Mouse (Mus musculus) lung, adult 2 months (tissue): Measurements from ENCODE around the gene Gstm4.

Source experiments
- CTCF ChIP-seq: fragments of 200-500 bp; IDR thresholded peaks from 2 replicates; pipeline ENCODE4 v1.5.1; 2011; ENCODE audit warnings: mild to moderate bottlenecking, low read length, control low read depth; ENCODE audit not compliant: insufficient read depth
- POLR2A ChIP-seq: fragments of 200-500 bp; IDR thresholded peaks from 2 replicates; pipeline ENCODE4 v1.6.1; 2011; ENCODE audit warnings: low read depth, mild to moderate bottlenecking, control low read depth, low read length, borderline replicate concordance; ENCODE audit errors: extremely low read depth

DNA sequence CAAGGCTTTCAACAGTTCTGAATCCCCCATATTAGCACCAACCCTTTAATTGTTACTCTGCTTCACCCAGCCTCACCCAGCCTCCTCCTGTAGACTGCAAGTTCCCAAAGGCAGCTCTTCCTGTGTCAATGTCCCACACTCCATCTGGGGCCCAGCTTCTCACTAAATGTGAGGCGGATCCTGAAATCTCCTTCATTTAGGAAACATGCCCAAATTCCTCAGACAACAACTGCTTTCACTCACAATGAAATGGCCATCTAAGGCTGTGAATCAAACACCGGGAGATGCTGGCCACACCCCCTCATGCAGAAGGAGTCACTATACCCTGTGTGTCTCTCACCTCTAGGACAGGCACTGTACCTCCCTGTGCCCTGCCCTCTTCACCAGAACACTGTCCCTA, 45.2 kb upstream of the Gstm4 start:
- TF ChIP-seq POLR2A: no peak
- no peak for TF ChIP-seq CTCF
